Mouse (Mus musculus): ENCODE measurements at regions not wholly inside any gene's neighbourhood (a gene's known extent, or its start where the extent isn't known, plus 50 kb on each side); places are given as distances from the start of the nearest gene placed in this dataset.

- no peak for DNase-seq
These were observed 151.2 kb upstream of the Mvb12b start for GRCm38 (mm10) chr2:34038982-34039381.

GRCm38 (mm10) chr2:34033212-34033611 is 145.5 kb upstream of the Mvb12b start:
- DNase-seq = no peak

GRCm38 (mm10) chr2:34031421-34031820 is 143.7 kb upstream of the Mvb12b start:
- no peak for DNase-seq

- DNase-seq = no peak
These were observed 143.3 kb upstream of the Mvb12b start for GRCm38 (mm10) chr2:34031001-34031412.

GRCm38 (mm10) chr2:34027445-34027844 is 139.7 kb upstream of the Mvb12b start:
- DNase-seq = no peak

- DNase-seq = no peak
These were observed 139.0 kb upstream of the Mvb12b start for GRCm38 (mm10) chr2:34026566-34027360.

GRCm38 (mm10) chr2:34025715-34026360 is 138.1 kb upstream of the Mvb12b start:
- peak; percentile 34 for DNase-seq

- DNase-seq = no peak
These were observed 129.4 kb upstream of the Mvb12b start for GRCm38 (mm10) chr2:34017142-34017453.

- DNase-seq = no peak
These were observed 128.8 kb upstream of the Mvb12b start for GRCm38 (mm10) chr2:34016350-34017141.

- DNase-seq = no peak
These were observed 127.9 kb upstream of the Mvb12b start for GRCm38 (mm10) chr2:34015640-34015995.

- DNase-seq = no peak
These were observed 127.3 kb upstream of the Mvb12b start for GRCm38 (mm10) chr2:34014868-34015639.

- no peak for DNase-seq
These were observed 122.4 kb upstream of the Mvb12b start for GRCm38 (mm10) chr2:34010166-34010565.

GRCm38 (mm10) chr2:34007916-34008315 is 120.2 kb upstream of the Mvb12b start:
- DNase-seq = no peak

- DNase-seq = no peak
These were observed 109.4 kb upstream of the Mvb12b start for GRCm38 (mm10) chr2:33997106-33997505.

GRCm38 (mm10) chr2:33996331-33996730 is 108.6 kb upstream of the Mvb12b start:
- no peak for DNase-seq

GRCm38 (mm10) chr2:33991299-33991698 is 103.6 kb upstream of the Mvb12b start:
- no peak for DNase-seq

- DNase-seq = no peak
These were observed 103.0 kb upstream of the Mvb12b start for GRCm38 (mm10) chr2:33990711-33991110.

GRCm38 (mm10) chr2:33989555-33990370 is 102.0 kb upstream of the Mvb12b start:
- DNase-seq = no peak

GRCm38 (mm10) chr2:33986420-33986819 is 98.7 kb upstream of the Mvb12b start:
- DNase-seq = no peak

- no peak for DNase-seq
These were observed 97.6 kb upstream of the Mvb12b start for GRCm38 (mm10) chr2:33985316-33985715.

- no peak for DNase-seq
These were observed 95.5 kb upstream of the Mvb12b start for GRCm38 (mm10) chr2:33983112-33983748.

Measured in heart, postnatal 4 days (tissue).